10 mouse cellular contexts compared by ENCODE assay signal in genomic region chr13:112775856-112776255, GRCm38 (mm10).
"Had no signal": no experiment of that assay in that cellular context is flagged by ENCODE, and none has a peak within 500 bp of the region (broad histone marks: within the 10 kb centered on the region; RNA-seq: fewer than 3 reads in every experiment).

No protein-coding gene starts in this region.

- DNase-seq: liver; liver, embryonic 13.5 days; liver, postnatal 0 days; midbrain, embryonic 14.5 days; right cerebral cortex, adult 18-20 months; right cerebral cortex, postnatal 25 days; thymus, postnatal 36 days had no signal

- H3K9ac ChIP-seq: limb, embryonic 12.5 days; liver, embryonic 13.5 days; liver, postnatal 0 days; neural tube, embryonic 15.5 days had no signal

- H3K27ac ChIP-seq: limb, embryonic 12.5 days; liver, embryonic 13.5 days; neural tube, embryonic 15.5 days had no signal

- H3K4me3 ChIP-seq: limb, embryonic 12.5 days; liver, embryonic 13.5 days; myocyte; neural tube, embryonic 15.5 days had no signal

- H3K4me2 ChIP-seq: limb, embryonic 12.5 days; liver, embryonic 13.5 days; neural tube, embryonic 15.5 days had no signal

- H3K9me3 ChIP-seq: limb, embryonic 12.5 days; liver, embryonic 13.5 days; neural tube, embryonic 15.5 days had no signal

- ATAC-seq: liver, postnatal 0 days had no signal

- H3K36me3 ChIP-seq: limb, embryonic 12.5 days; liver, embryonic 13.5 days; neural tube, embryonic 15.5 days had no signal

- H3K27me3 ChIP-seq: limb, embryonic 12.5 days; neural tube, embryonic 15.5 days had no signal
